Mouse (Mus musculus): Measurements from ENCODE around the gene Aplp2.

DNA sequence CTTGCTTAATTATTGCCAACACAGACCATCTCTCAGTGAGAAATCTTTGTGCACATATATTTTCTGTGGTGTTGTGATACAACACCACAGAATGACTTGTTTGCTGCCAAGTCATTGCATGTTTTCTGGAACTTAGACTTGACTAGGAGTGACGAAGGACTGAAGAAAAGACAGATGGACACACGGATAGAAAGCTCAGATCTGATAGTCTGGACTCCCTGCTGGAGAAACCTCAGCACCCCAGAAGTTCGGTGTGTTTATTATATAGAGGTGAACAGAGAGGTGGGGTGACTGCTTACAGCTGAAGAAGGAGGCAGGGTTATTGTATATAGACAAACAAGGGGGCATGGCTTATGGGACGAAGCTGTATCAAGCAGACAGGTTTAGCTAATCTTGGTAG lies 48.6 kb upstream of the Aplp2 start:
- TF ChIP-seq POLR2AphosphoS5 (IDR thresholded peaks at IDR 0.05; ENCODE audit: insufficient replicate concordance, low read depth, low read length) (no peak), CTCF (IDR thresholded peaks at IDR 0.05; ENCODE audit: low read depth, low read length) (no peak)
